Mouse (Mus musculus) thymus, postnatal 0 days (tissue): Measurements from ENCODE around the gene Col28a1. TPM values are rescaled to one million over a fixed set of nuclear protein-coding genes. Genes with fewer than 3 reads are reported as not detected.

ENCODE experiments used
- DNase-seq: peaks from one replicate; pipeline ENCODE4 v3.0.0-alpha.2; 2015; ENCODE audit warnings: low spot score
- polyA plus RNA-seq: library from polyadenylated mRNA; unstranded; fragments of >200 nt; fragmentation: Nextera tagmentation; extraction: Ambion mirVana; gene quantifications from 2 replicates; pipeline ENCODE4 v1.2.1, GENCODE M21; 2015

Gene Col28a1
- polyA plus RNA-seq, 1 experiment from 2014 or later = not detected

DNA sequence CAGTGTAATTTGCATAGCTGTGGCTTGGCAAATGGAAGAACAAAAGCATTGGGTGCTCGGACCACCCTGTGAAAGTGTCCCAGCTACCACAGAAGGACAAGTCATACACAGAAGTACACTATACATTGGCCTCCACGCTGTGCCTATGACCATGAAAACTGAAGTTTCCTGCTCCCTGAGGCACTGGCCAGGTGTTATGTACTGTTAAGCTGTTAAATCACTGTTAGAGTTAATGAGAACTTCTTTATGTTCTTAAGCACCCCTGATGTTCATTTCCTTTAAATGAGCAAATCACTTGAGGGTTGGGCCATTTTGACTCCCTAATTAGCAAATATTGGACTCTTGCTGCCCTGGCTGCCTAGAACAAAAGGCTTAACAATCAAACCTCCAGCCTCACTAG is 73.3 kb downstream of the Col28a1 start:
- DNase-seq = no peak

- no peak for DNase-seq
Measured at GRCm38 (mm10) chr6:8118577-8118976, 73.8 kb downstream of the Col28a1 start.

- DNase-seq = no peak
Measured at GRCm38 (mm10) chr6:8105870-8106706, 86.3 kb downstream of the Col28a1 start.

DNA sequence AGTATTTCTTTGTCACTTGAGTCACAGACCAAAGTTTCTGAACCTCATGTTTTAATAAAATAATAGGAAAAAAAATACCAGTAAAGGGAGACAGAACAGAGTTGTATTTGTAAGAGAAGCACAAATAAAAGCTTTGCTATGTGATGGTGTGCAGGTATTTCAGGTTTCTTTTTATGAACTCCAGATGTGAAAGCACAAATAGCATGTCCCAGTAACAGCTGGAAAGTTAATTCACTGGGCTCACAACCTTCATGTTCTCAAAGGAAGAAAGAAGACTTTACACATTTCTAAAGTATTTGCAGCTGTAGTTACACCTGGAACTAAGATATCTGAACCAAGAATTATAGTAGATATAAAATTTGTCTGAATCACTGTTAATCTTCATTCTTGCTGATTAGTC is 91.2 kb downstream of the Col28a1 start:
- DNase-seq = no peak

- no peak for DNase-seq
Measured at GRCm38 (mm10) chr6:8095856-8096255, 96.6 kb downstream of the Col28a1 start.

DNA sequence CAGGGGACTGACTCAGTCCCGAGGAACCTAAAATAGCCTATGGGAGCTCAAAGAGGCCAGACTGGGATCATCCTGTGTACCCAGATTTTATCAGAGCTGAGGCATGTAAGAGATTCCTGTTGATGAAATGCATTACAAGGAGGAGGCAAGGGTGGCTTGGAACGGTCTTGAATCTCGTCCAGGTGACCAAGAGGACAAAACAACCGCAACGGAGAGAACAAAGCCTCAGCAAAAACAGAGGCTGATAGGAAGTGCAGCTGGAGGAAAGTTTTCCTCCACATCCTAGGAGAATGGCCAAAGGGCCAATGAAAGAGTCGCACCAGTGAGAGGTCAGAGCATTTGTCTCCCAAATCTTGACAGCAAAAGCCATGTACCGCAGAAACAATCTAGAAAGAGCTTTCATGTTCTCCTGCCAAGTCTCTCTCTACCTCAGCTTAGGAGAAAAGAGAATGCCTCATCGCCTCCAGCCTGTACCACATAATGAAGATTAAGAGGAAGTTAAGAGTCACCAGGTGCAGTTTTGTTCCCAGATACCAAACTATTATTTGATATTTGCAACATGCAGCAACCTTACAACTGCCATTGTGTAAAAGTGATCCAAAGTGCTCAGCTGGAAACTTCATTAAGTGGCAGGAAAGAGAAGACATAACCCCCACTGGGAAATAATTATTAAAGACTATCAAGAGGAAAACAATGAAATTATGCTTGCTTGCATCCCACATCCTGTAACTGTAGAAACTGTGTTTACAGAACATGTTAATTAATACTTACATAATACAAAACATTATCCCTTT is 98.1 kb downstream of the Col28a1 start:
- DNase-seq = no peak

- no peak for DNase-seq
Measured at GRCm38 (mm10) chr6:8093556-8093955, 98.9 kb downstream of the Col28a1 start.

DNA sequence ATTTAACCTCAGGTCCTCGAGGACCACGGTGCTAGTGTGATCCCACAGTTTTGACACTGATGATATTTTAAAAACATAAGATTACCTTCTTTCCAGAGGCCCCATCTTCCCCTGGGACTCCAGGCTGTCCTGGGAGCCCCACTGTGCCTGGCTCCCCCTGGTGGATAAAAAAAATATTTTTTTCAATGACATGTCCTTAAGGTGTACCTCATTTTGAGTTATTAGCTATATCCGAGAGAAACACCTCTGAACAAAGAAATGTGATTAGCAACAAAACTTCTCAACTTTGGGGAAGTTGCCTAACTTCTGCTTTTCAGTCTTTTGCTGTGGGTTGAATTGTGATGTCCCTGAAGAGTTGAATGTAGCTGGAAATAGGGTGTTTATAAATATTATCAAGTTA is 105.6 kb downstream of the Col28a1 start:
- peak; percentile 34 for DNase-seq

DNA sequence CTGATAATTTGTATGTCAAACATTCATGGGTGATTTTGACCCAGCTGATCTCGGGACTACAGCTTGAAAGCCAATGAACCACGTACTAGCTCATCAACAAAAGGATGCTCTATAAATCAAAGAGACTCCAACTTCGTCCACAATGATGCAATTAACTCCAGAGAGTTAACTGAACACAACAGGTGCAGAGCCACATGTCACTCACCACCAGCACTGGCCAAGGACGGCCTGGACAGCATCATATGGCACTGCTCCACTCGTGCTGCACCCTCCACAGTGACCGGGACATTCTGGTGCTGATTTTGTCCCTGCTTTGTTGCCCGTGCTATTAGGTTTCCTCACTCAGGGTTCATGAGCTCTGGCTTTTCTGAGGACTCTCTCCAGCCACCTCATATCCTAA is 107.6 kb downstream of the Col28a1 start:
- no peak for DNase-seq

DNA sequence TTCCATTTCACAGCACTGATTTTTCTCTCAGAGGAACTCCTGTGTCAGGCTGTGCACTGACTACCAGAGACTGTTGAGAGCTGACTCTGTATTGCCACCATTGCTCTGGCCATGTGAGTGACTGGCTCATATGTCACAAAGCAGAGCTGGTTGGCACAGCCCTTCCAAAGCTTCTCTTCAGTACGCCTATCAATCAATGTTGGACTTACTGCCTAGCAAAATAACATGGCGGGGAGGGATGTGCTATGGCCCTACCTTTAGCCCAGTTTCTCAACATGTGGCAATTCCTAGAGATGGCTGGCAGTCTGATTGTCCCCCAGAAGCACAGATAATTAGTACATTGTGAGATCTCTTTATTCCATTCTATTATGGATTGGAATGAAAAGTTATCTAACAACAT is 109.2 kb downstream of the Col28a1 start:
- no peak for DNase-seq

- DNase-seq = no peak
Measured at GRCm38 (mm10) chr6:8077572-8078146, 114.8 kb downstream of the Col28a1 start.

DNA sequence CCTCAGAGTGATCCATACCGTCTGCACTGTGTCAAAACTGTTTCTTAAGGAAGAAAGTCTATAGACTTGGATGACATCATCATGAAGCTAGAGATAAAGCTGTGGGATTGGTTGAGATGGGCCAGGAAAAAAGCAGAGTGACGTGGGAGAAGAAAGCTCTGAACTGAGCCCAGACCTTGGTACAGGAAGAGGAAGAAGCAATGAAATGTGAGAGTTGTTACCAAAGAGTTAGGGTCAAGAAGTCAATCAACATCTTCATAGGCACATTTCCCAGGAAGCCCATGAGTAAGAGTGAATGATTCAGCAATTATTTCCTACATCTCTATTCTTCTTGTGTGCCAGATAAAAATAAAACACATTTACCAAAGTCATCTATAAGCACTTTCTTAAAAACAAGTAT is 117.5 kb downstream of the Col28a1 start:
- no peak for DNase-seq

- no peak for DNase-seq
Measured at GRCm38 (mm10) chr6:8068979-8069378, 123.4 kb downstream of the Col28a1 start.

DNA sequence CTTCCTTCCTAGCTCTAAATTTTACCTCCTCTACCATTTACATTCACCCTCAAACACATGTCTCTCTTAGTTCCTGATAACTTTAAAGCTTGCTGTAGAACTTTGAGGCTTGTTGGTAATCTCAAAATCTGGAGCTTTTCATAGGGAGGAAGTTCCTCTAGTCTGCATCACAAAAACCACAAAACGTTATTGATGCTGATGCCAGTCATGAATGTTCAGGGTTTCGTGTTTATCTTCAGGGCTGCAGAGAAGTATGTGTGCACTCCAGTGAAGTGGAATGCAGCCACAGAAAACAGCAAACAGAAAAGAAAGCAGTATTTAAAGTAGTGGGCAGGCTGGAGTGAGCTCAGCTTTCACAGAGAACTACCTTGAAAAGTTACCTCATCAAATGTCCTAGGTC is 124.0 kb downstream of the Col28a1 start:
- DNase-seq = peak; percentile 30

GRCm38 (mm10) chr6:8067124-8067523 is 125.3 kb downstream of the Col28a1 start:
- peak; percentile 3 for DNase-seq

- peak; percentile 61 for DNase-seq
Measured at GRCm38 (mm10) chr6:8066208-8066607, 126.2 kb downstream of the Col28a1 start.

- DNase-seq = no peak
Measured at GRCm38 (mm10) chr6:8059199-8059598, 133.2 kb downstream of the Col28a1 start.

DNA sequence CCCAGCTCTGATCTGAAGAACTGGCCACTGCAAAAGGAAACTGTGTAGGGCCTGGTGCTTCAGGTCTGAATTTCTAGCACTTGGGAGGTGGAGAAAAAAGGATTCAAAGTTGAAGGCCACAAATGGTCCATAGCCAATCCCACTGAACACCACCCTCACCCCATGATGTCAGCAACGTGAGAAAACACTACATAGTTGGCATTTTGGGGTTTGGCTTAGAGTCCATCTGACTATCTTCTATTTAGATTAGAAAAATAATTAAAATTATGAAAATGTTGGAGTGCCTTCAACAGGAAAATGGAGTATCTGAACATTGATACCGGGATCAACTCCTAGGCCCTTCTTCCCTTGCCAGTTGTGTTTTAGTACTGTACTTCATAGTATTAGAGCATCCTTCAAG is 144.2 kb downstream of the Col28a1 start:
- DNase-seq = no peak

DNA sequence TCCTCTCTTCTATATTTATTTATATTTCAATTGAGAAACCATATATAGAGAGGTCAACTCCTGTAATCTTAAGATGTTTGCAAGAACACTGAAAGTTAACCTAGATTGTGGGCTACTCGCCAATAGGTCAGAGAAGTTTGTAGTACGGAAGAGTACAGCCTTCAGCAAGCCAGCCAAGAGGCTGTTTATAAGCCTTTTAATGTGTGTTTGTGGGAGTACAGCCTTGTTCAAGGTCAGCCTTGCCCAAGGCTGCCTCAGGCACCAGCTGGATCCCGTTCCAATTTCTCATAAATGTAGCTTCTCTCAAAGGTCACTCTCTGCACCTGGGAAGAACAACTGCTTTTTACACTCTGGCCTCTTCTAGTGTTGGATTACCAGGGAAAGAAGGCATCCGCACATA is 146.0 kb downstream of the Col28a1 start:
- no peak for DNase-seq

DNA sequence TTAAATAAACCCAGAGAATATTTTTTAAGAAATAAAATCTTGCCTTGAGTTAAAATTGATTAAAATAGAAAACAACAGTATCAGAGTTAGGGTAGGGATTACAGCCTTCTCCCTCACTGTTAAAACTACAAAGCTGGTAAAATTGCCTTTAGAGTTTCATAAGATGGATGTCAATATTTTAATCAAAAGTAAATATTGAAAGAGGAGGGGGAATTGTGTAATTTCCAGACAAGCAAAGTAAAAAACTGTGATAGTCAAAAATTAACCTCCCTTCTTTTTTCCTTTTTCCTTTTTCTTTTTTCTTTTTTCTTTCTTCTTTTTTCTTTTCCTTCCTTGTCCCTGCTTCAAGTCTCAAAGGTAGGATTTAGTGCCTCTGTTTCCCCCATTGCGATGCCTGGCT is 146.6 kb downstream of the Col28a1 start:
- DNase-seq = no peak

- DNase-seq = no peak
Measured at GRCm38 (mm10) chr6:8028711-8029110, 163.7 kb downstream of the Col28a1 start.
